Mouse (Mus musculus) spleen, adult 2 months (tissue): ENCODE results near the gene Atxn1. TPM values are rescaled to one million over a fixed set of nuclear protein-coding genes. Genes with fewer than 3 reads are reported as not detected.

Experiments
- DNase-seq, 2 experiments: peaks; one replicate each; pipeline versions ENCODE4 v3.0.0 to v3.0.0-alpha.2; 2012 to 2021; ENCODE audit warnings: low spot score in 2 of 2, low read depth in 1 of 2
- H3K27ac ChIP-seq: fragments of 200-500 bp; 2 replicates; pipeline ENCODE4 v1.5.1; 2012; ENCODE audit warnings: low read length, inconsistent platforms; ENCODE audit not compliant: insufficient read depth
- H3K27me3 ChIP-seq: fragments of 200-500 bp; 2 replicates; pipeline ENCODE4 v1.6.1; 2012; ENCODE audit warnings: mild to moderate bottlenecking, moderate library complexity, low read length, inconsistent platforms; ENCODE audit not compliant: control insufficient read depth, insufficient read depth
- H3K36me3 ChIP-seq: fragments of 200-500 bp; 2 replicates; pipeline ENCODE4 v1.6.1; 2012; ENCODE audit warnings: mild to moderate bottlenecking, low read length, inconsistent platforms; ENCODE audit not compliant: control insufficient read depth, insufficient read depth
- H3K4me1 ChIP-seq: fragments of 200-500 bp; 2 replicates; pipeline ENCODE4 v1.6.1; 2011; ENCODE audit warnings: inconsistent platforms; ENCODE audit not compliant: control insufficient read depth, insufficient read depth, insufficient read length
- H3K4me3 ChIP-seq: fragments of 200-500 bp; 2 replicates; pipeline ENCODE4 v1.5.1; 2011; ENCODE audit warnings: mild to moderate bottlenecking, inconsistent platforms; ENCODE audit not compliant: insufficient read depth, insufficient read length; ENCODE audit errors: extremely low read depth
- CTCF ChIP-seq: fragments of 200-500 bp; IDR thresholded peaks from 2 replicates; pipeline ENCODE4 v1.5.1; 2011; ENCODE audit warnings: mild to moderate bottlenecking, inconsistent platforms; ENCODE audit not compliant: insufficient read depth, insufficient read length, insufficient replicate concordance; ENCODE audit errors: extremely low read depth
- POLR2A ChIP-seq: fragments of 200-500 bp; IDR thresholded peaks from 2 replicates; pipeline ENCODE4 v1.6.1; 2011; ENCODE audit warnings: low read depth, low read length, inconsistent platforms
- WGBS: fragments of 180-500 bp; shearing (Covaris S2); methylation state at CpG from one replicate; pipeline ENCODE4 v1.1.7; 2018; 5-methylcytosine and 5-hydroxymethylcytosine counted together
- polyA plus RNA-seq: library from polyadenylated mRNA; depleted of rRNA; stranded (reverse); fragments of >200 nt; gene quantifications from 2 replicates; pipeline ENCODE4 v1.2.3, GENCODE M21; 2012

Gene Atxn1
- polyA plus RNA-seq, 1 experiment: 10.6 TPM

- Histone ChIP-seq H3K4me3 (no peak overlapping the region), H3K27me3 (no peaks in the 10 kb centered on the region), H3K27ac (no peak overlapping the region), H3K36me3 (no peaks in the 10 kb centered on the region), H3K4me1 (no peaks in the 10 kb centered on the region)
- no peak for TF ChIP-seq CTCF
- no peak for TF ChIP-seq POLR2A
- DNase-seq: no peak
- 87% methylated on average over 13 of the region's 13 CpGs for WGBS
These were observed 418.8 kb downstream of the Atxn1 start for GRCm38 (mm10) chr13:45545974-45546373.

GRCm38 (mm10) chr13:45539205-45539568, 425.6 kb downstream of the Atxn1 start:
- H3K4me3 ChIP-seq: no peak overlapping the region
- no peaks in the 10 kb centered on the region for H3K36me3 ChIP-seq
- no peak overlapping the region for H3K27ac ChIP-seq
- no peaks in the 10 kb centered on the region for H3K4me1 ChIP-seq
- WGBS: 51% methylated on average over 10 of the region's 10 CpGs
- peak; percentile 55; the same call in 1 of the 2 replicates for TF ChIP-seq CTCF
- TF ChIP-seq POLR2A: no peak
- no peaks in the 10 kb centered on the region for H3K27me3 ChIP-seq
- DNase-seq: peak; percentile 8 to 23

GRCm38 (mm10) chr13:45538532-45539204, 426.1 kb downstream of the Atxn1 start:
- no peak for DNase-seq
- WGBS: 58% methylated on average over 10 of the region's 10 CpGs
- no peaks in the 10 kb centered on the region for H3K4me1 ChIP-seq
- no peak overlapping the region for H3K4me3 ChIP-seq
- TF ChIP-seq POLR2A: no peak
- TF ChIP-seq CTCF: peak; percentile 17; the same call in 1 of the 2 replicates
- no peak overlapping the region for H3K27ac ChIP-seq
- H3K36me3 ChIP-seq: no peaks in the 10 kb centered on the region
- H3K27me3 ChIP-seq: no peaks in the 10 kb centered on the region

GRCm38 (mm10) chr13:45538091-45538490, 426.7 kb downstream of the Atxn1 start:
- H3K27ac ChIP-seq: no peak overlapping the region

GRCm38 (mm10) chr13:45537110-45537509, 427.7 kb downstream of the Atxn1 start:
- Histone ChIP-seq H3K4me3 (no peak overlapping the region), H3K4me1 (no peaks in the 10 kb centered on the region), H3K27ac (no peak overlapping the region), H3K36me3 (no peaks in the 10 kb centered on the region), H3K27me3 (no peaks in the 10 kb centered on the region)
- WGBS: 87% methylated on average over 9 of the region's 9 CpGs
- TF ChIP-seq CTCF (no peak), POLR2A (no peak)
- no peak for DNase-seq

More at GRCm38 (mm10) chr13:45538091-45538490, 426.7 kb downstream of the Atxn1 start:
- Histone ChIP-seq H3K4me3 (no peak overlapping the region), H3K4me1 (no peaks in the 10 kb centered on the region), H3K27me3 (no peaks in the 10 kb centered on the region), H3K36me3 (no peaks in the 10 kb centered on the region)
- DNase-seq: no peak
- TF ChIP-seq CTCF (no peak), POLR2A (no peak)
- 84% methylated on average over 9 of the region's 9 CpGs for WGBS

- H3K4me1 ChIP-seq: no peaks in the 10 kb centered on the region
- no peaks in the 10 kb centered on the region for H3K36me3 ChIP-seq
- no peaks in the 10 kb centered on the region for H3K27me3 ChIP-seq
- no peak overlapping the region for H3K27ac ChIP-seq
- TF ChIP-seq CTCF (no peak), POLR2A (no peak)
- H3K4me3 ChIP-seq: no peak overlapping the region
- WGBS: 90% methylated on average over 9 of the region's 9 CpGs
- DNase-seq: no peak
These were observed 428.9 kb downstream of the Atxn1 start for GRCm38 (mm10) chr13:45535731-45536453.

GRCm38 (mm10) chr13:45530754-45531153, 434.1 kb downstream of the Atxn1 start:
- WGBS: 30% methylated on average over 6 of the region's 6 CpGs
- Histone ChIP-seq H3K27ac (no peak overlapping the region), H3K4me3 (no peak overlapping the region), H3K4me1 (no peaks in the 10 kb centered on the region), H3K36me3 (no peaks in the 10 kb centered on the region), H3K27me3 (no peaks in the 10 kb centered on the region)
- DNase-seq: no peak
- TF ChIP-seq CTCF: no peak
- no peak for TF ChIP-seq POLR2A
